Mouse (Mus musculus) CH12.LX (cell line): ENCODE data around the gene Fosl1.

Experiments used
- CTCF ChIP-seq, 2 experiments: IDR thresholded peaks in 1 of 2; conservative IDR thresholded peaks in 1 of 2; 2 replicates each; pipeline ENCODE4 v1.5.1; 2011 to 2012; ENCODE audit warnings: low read depth in 2 of 2, low read length in 2 of 2, improper control_type of control experiment in 1 of 2, inconsistent platforms in 1 of 2, mild to moderate bottlenecking in 1 of 2, moderate library complexity in 1 of 2
- EP300 ChIP-seq: IDR thresholded peaks from 2 replicates; pipeline ENCODE4 v1.6.1; 2011; ENCODE audit warnings: low read length, improper control_type of control experiment
- MAZ ChIP-seq: IDR thresholded peaks from 2 replicates; pipeline ENCODE4 v1.6.1; 2012; ENCODE audit warnings: low read depth, mild to moderate bottlenecking, inconsistent platforms, low read length, improper control_type of control experiment, moderate library complexity
- POLR2A ChIP-seq: IDR thresholded peaks from 2 replicates; pipeline ENCODE4 v1.6.1; 2011; ENCODE audit warnings: low read depth, mild to moderate bottlenecking, improper control_type of control experiment, low read length
- RAD21 ChIP-seq: IDR thresholded peaks from 2 replicates; pipeline ENCODE4 v1.6.1; 2011; ENCODE audit warnings: low read depth, mild to moderate bottlenecking, low read length, improper control_type of control experiment, moderate library complexity
- SIN3A ChIP-seq: IDR thresholded peaks from 2 replicates; pipeline ENCODE4 v1.6.1; 2012; ENCODE audit warnings: low read length, improper control_type of control experiment, inconsistent platforms
- TBP ChIP-seq: conservative IDR thresholded peaks from 2 replicates; pipeline ENCODE4 v1.6.1; 2011; ENCODE audit warnings: low read depth, low read length, improper control_type of control experiment
- TCF12 ChIP-seq: IDR thresholded peaks from 2 replicates; pipeline ENCODE4 v1.6.1; 2014; ENCODE audit warnings: low read depth, mild to moderate bottlenecking, inconsistent platforms, low read length, improper control_type of control experiment
- ZNF384 ChIP-seq: IDR thresholded peaks from 2 replicates; pipeline ENCODE4 v1.6.1; 2012; ENCODE audit warnings: low read depth, low read length, improper control_type of control experiment, inconsistent platforms

- TF ChIP-seq TBP (no peak), MAZ (no peak), POLR2A (no peak), CTCF (conservative IDR thresholded peaks at IDR 0.05 in 1 of 2, IDR thresholded peaks at IDR 0.05 in 1 of 2; ENCODE audit: low read depth in 2 of 2, low read length in 2 of 2) (no peak), TCF12 (no peak), ZNF384 (no peak), RAD21 (no peak), EP300 (no peak), SIN3A (no peak)
Observed at GRCm38 (mm10) chr19:5431911-5432464, 15.4 kb upstream of the Fosl1 start.
